Comparison of ENCODE assay signal across 22 mouse cellular contexts in the genomic region with DNA sequence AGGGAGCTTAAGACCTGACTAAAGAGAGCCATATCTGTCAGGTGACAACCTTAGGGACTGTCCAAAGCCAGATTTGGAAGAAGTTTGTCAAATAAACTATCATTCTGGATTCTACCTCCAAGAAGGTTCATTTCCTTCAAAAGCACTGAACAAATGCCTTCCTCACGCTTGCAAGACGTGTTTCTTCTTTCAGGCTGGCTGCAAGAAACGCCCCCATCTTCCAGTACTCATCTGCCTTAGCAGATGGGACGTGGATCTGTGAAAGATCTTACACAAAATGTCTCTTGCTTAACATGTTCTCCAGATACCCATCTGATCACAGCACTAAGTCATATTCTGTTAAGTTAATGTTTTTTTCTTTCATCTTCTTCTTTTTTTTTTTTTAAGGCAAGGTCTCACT. TPM values are rescaled to one million over a fixed set of nuclear protein-coding genes. Genes with fewer than 3 reads are reported as not detected.
DNase-seq lines count a peak whose midpoint lies in the region; TF ChIP-seq lines count a peak whose summit lies in the region.
"Had no signal": no experiment of that assay in that cellular context is flagged by ENCODE, and none has a peak within 500 bp of the region (broad histone marks: within the 10 kb centered on the region; RNA-seq: fewer than 3 reads in every experiment).

No protein-coding gene starts in this region.

- peak overlapping the region; percentile 83; the same call in 1 of the 2 replicates for H3K27ac ChIP-seq in cortical plate, adult 2 months (ENCODE audit: insufficient read depth, low read length)
- H3K27ac ChIP-seq: embryonic facial prominence, embryonic 15.5 days; heart, adult 2 months; hindbrain, embryonic 13.5 days; limb, embryonic 13.5 days; liver, embryonic 15.5 days; midbrain, embryonic 15.5 days had no signal

- no peak for TF ChIP-seq CTCF in cortical plate, adult 2 months (IDR thresholded peaks at IDR 0.05; ENCODE audit: extremely low read depth, insufficient read depth, low read length)

- DNase-seq in layer of hippocampus, adult 18-20 months (ENCODE audit: low spot score in 2 of 2): peak; percentile 58 to 80
- DNase-seq in layer of hippocampus, postnatal 25 days (ENCODE audit: extremely low spot score in 1 of 2, low spot score in 1 of 2): no peak
- peak; percentile 39 for DNase-seq in layer of hippocampus, postnatal 36 days
- peak; percentile 50 for DNase-seq in right cerebral cortex, postnatal 25 days
- no peak for DNase-seq in urinary bladder, postnatal 10 days (ENCODE audit: low spot score)
- no peak for DNase-seq in thymus, postnatal 36 days
- DNase-seq: adrenal gland, postnatal 10 days; B cell, adult 2 months; cerebellum, adult 9-10 months; embryo, embryonic 11 days; gastrocnemius, postnatal 10 days; heart, adult 2 months; kidney, adult 9 months; kidney, postnatal 4 days; lung, postnatal 10 days had no signal

- no peak overlapping the region for H3K4me3 ChIP-seq in cortical plate, adult 2 months (ENCODE audit: insufficient read depth, low read length)
- H3K4me3 ChIP-seq: embryonic facial prominence, embryonic 15.5 days; heart, adult 2 months; hindbrain, embryonic 13.5 days; limb, embryonic 13.5 days; liver, embryonic 15.5 days; megakaryocyte, embryonic 14.5 days; midbrain, embryonic 15.5 days had no signal

- no peaks in the 10 kb centered on the region for H3K4me1 ChIP-seq in cortical plate, adult 2 months (ENCODE audit: control insufficient read depth, insufficient read depth, low read length)
- H3K4me1 ChIP-seq: embryonic facial prominence, embryonic 15.5 days; hindbrain, embryonic 13.5 days; limb, embryonic 13.5 days; midbrain, embryonic 15.5 days had no signal

- TF ChIP-seq POLR2A in cortical plate, adult 2 months (IDR thresholded peaks at IDR 0.05; ENCODE audit: extremely low read depth, insufficient read depth, low read length): no peak

RNA-seq across cellular contexts. Expression of a gene that starts 35.2 kb away (rescaled TPM):
- 100 to 1,000 TPM; 119 to 125 TPM for total RNA-seq in layer of hippocampus, adult 18-20 months (2021)
- 100 to 1,000 TPM in 1 of 2 experiments, 10 to 100 TPM in 1; 91.1 to 112 TPM for total RNA-seq in layer of hippocampus, postnatal 25 days (2021)
- 89.4 and 100 TPM in 2 replicates for polyA plus RNA-seq in cortical plate, adult 2 months (2012; rRNA removed)
- total RNA-seq in layer of hippocampus, postnatal 36 days (2021): 100 to 1,000 TPM; 115 to 130 TPM

RNA-seq across cellular contexts. Expression of a gene that starts 47.7 kb away (rescaled TPM):
- 10 to 100 TPM; 41.0 to 42.9 TPM for total RNA-seq in layer of hippocampus, adult 18-20 months (2021)
- 10 to 100 TPM; 32.0 to 37.3 TPM for total RNA-seq in layer of hippocampus, postnatal 25 days (2021)
- 19.7 and 22.2 TPM in 2 replicates for polyA plus RNA-seq in cortical plate, adult 2 months (2012; rRNA removed)
- total RNA-seq in layer of hippocampus, postnatal 36 days (2021): 10 to 100 TPM; 41.8 to 50.9 TPM

Comparison
In these comparisons a context has a peak if more than half of its experiments do, and no peak if none do; other contexts are left out.
1. DNase-seq: peak in layer of hippocampus, adult 18-20 months (2 of 2), layer of hippocampus, postnatal 36 days (2 of 2) and right cerebral cortex, postnatal 25 days (single experiment); none in layer of hippocampus, postnatal 25 days (0 of 2), urinary bladder, postnatal 10 days (single experiment) and thymus, postnatal 36 days (0 of 2).